Mouse (Mus musculus) myocyte (in vitro differentiated cells): ENCODE measurements around the gene Zup1.

ENCODE experiments used
- CEBPB ChIP-seq: IDR thresholded peaks from 2 replicates; pipeline ENCODE4 v1.6.1; 2011; ENCODE audit warnings: mild to moderate bottlenecking, moderate library complexity; ENCODE audit not compliant: poor library complexity, insufficient read depth, severe bottlenecking
- E2F4 ChIP-seq: IDR thresholded peaks from one replicate; pipeline ENCODE4 v1.6.1; 2011; ENCODE audit warnings: mild to moderate bottlenecking, control low read depth, moderate library complexity; ENCODE audit not compliant: insufficient read depth
- MAX ChIP-seq: IDR thresholded peaks from one replicate; pipeline ENCODE4 v1.6.1; 2011; ENCODE audit warnings: low read depth, mild to moderate bottlenecking, control low read depth
- MYOD1 ChIP-seq, 3 experiments: IDR thresholded peaks; one replicate each; pipeline ENCODE4 v1.6.1; 2011; ENCODE audit warnings: control low read depth in 2 of 3, low read depth in 2 of 3, mild to moderate bottlenecking in 2 of 3, moderate library complexity in 1 of 3; ENCODE audit not compliant: insufficient read length in 2 of 3, control insufficient read depth in 1 of 3
- MYOG ChIP-seq, 3 experiments: IDR thresholded peaks; one replicate each; pipeline ENCODE4 v1.6.1; 2011; ENCODE audit warnings: control low read depth in 2 of 3, low read depth in 2 of 3, mild to moderate bottlenecking in 2 of 3; ENCODE audit not compliant: insufficient read length in 2 of 3, control insufficient read depth in 1 of 3, insufficient read depth in 1 of 3
- POLR2A ChIP-seq: IDR thresholded peaks from one replicate; pipeline ENCODE4 v1.6.1; 2011; ENCODE audit warnings: low read depth, mild to moderate bottlenecking, control low read depth, moderate library complexity; ENCODE audit not compliant: insufficient read length
- POLR2AphosphoS2 ChIP-seq: IDR thresholded peaks from one replicate; pipeline ENCODE4 v1.6.1; 2011; ENCODE audit warnings: low read depth, control low read depth; ENCODE audit not compliant: insufficient read length
- REST ChIP-seq: IDR thresholded peaks from one replicate; pipeline ENCODE4 v1.6.1; 2011; ENCODE audit warnings: mild to moderate bottlenecking, control low read depth, moderate library complexity; ENCODE audit not compliant: insufficient read depth, insufficient read length
- TCF12 ChIP-seq: IDR thresholded peaks from one replicate; pipeline ENCODE4 v1.6.1; 2011; ENCODE audit warnings: mild to moderate bottlenecking, control low read depth; ENCODE audit not compliant: poor library complexity, insufficient read depth, severe bottlenecking
- TCF3 ChIP-seq: IDR thresholded peaks from one replicate; pipeline ENCODE4 v1.6.1; 2011; ENCODE audit warnings: low read depth, control low read depth; ENCODE audit not compliant: insufficient read length
- USF1 ChIP-seq: IDR thresholded peaks from one replicate; pipeline ENCODE4 v1.6.1; 2011; ENCODE audit warnings: low read depth, mild to moderate bottlenecking, control low read depth, moderate library complexity

GRCm38 (mm10) chr10:33974781-33975494 lies 23.9 kb upstream of the Zup1 start:
- TF ChIP-seq MYOG (IDR thresholded peaks at IDR 0.05; ENCODE audit: control insufficient read depth in 1 of 3, insufficient read depth in 1 of 3, insufficient read length in 2 of 3, low read depth in 2 of 3) (no peak), POLR2AphosphoS2 (no peak), MAX (no peak), USF1 (no peak), POLR2A (no peak), TCF12 (no peak), TCF3 (no peak), CEBPB (no peak), REST (no peak), E2F4 (no peak), MYOD1 (IDR thresholded peaks at IDR 0.05; ENCODE audit: control insufficient read depth in 1 of 3, insufficient read length in 2 of 3, low read depth in 2 of 3) (no peak)
